23 mouse cellular contexts compared by ENCODE assay signal in genomic region chr3:27705056-27705455, GRCm38 (mm10). TPM values are rescaled to one million over a fixed set of nuclear protein-coding genes. Genes with fewer than 3 reads are reported as not detected.
DNase-seq lines count a peak whose midpoint lies in the region; ATAC-seq and TF ChIP-seq lines count a peak whose summit lies in the region.
"Had no signal": no experiment of that assay in that cellular context is flagged by ENCODE, and none has a peak within 500 bp of the region (broad histone marks: within the 10 kb centered on the region; RNA-seq: fewer than 3 reads in every experiment).

No protein-coding gene starts in this region.

- H3K36me3 ChIP-seq in heart, embryonic 13.5 days, result peaks cover 13% of the 10 kb centered on the region
- H3K36me3 ChIP-seq in heart, embryonic 11.5 days (ENCODE audit: control insufficient read depth, insufficient read depth, low read length), result 0 out of 2 replicates have a peak, but pooled peaks cover 3% of the 10 kb centered on the region
- no peaks in the 10 kb centered on the region for H3K36me3 ChIP-seq in kidney, postnatal 0 days (ENCODE audit: insufficient read depth, low read length)
- no peaks in the 10 kb centered on the region for H3K36me3 ChIP-seq in intestine, postnatal 0 days (ENCODE audit: control insufficient read depth, insufficient read depth)
- H3K36me3 ChIP-seq: hindbrain, embryonic 12.5 days; limb, embryonic 12.5 days; liver, embryonic 13.5 days; neural tube, embryonic 12.5 days had no signal

- H3K4me1 ChIP-seq in heart, embryonic 13.5 days, result peaks cover 72% of the 10 kb centered on the region
- peaks cover 39% of the 10 kb centered on the region for H3K4me1 ChIP-seq in heart, embryonic 11.5 days (ENCODE audit: control insufficient read depth, insufficient read depth, low read length)
- H3K4me1 ChIP-seq in kidney, postnatal 0 days (replicated peaks; ENCODE audit: insufficient read depth, low read length), result peaks cover 32% of the 10 kb centered on the region; the same call in 1 of the 2 replicates
- H3K4me1 ChIP-seq in intestine, postnatal 0 days (replicated peaks; ENCODE audit: control insufficient read depth, insufficient read depth, low read length), result peaks cover 10% of the 10 kb centered on the region

- H3K27ac ChIP-seq in heart, embryonic 13.5 days (replicated peaks), result peak overlapping the region; percentile 43; the same call in 1 of the 2 replicates
- no peak overlapping the region for H3K27ac ChIP-seq in heart, embryonic 11.5 days (ENCODE audit: low read depth, low read length)
- H3K27ac ChIP-seq in kidney, postnatal 0 days, result 0 out of 2 replicates have a peak overlapping the region, but pooled peaks have one; percentile 37
- H3K27ac ChIP-seq in intestine, postnatal 0 days (ENCODE audit: low read depth, low read length), result no peak overlapping the region
- H3K27ac ChIP-seq: embryonic facial prominence, embryonic 15.5 days; forebrain, embryonic 10.5 days; hindbrain, embryonic 12.5 days; limb, embryonic 12.5 days; liver, embryonic 13.5 days; macrophage; neural tube, embryonic 12.5 days had no signal

- no peak overlapping the region for H3K4me3 ChIP-seq in heart, embryonic 13.5 days
- no peak overlapping the region for H3K4me3 ChIP-seq in heart, embryonic 11.5 days (ENCODE audit: low read depth, low read length)
- H3K4me3 ChIP-seq in kidney, postnatal 0 days (replicated peaks; ENCODE audit: low read depth, low read length), result no peak overlapping the region
- no peak overlapping the region for H3K4me3 ChIP-seq in intestine, postnatal 0 days (ENCODE audit: low read depth, low read length)
- H3K4me3 ChIP-seq: embryonic facial prominence, embryonic 15.5 days; forebrain, embryonic 10.5 days; hindbrain, embryonic 12.5 days; limb, embryonic 12.5 days; liver, embryonic 13.5 days; neural tube, embryonic 12.5 days had no signal

- no peaks in the 10 kb centered on the region for H3K9me3 ChIP-seq in heart, embryonic 13.5 days
- no peaks in the 10 kb centered on the region for H3K9me3 ChIP-seq in heart, embryonic 11.5 days (replicated peaks; ENCODE audit: control insufficient read depth, low read length)
- no peaks in the 10 kb centered on the region for H3K9me3 ChIP-seq in kidney, postnatal 0 days (replicated peaks; ENCODE audit: low read length)
- H3K9me3 ChIP-seq in intestine, postnatal 0 days (ENCODE audit: control insufficient read depth), result no peaks in the 10 kb centered on the region
- H3K9me3 ChIP-seq: embryonic facial prominence, embryonic 15.5 days; forebrain, embryonic 10.5 days; hindbrain, embryonic 12.5 days; limb, embryonic 12.5 days; liver, embryonic 13.5 days; neural tube, embryonic 12.5 days had no signal

- no peak for DNase-seq in kidney, postnatal 0 days (ENCODE audit: low spot score)
- DNase-seq in kidney, adult 9 months, result no peak
- peak; percentile 11 for DNase-seq in ZHBTc4 (ENCODE audit: low read depth, low spot score)
- no peak for DNase-seq in spleen, adult 12 weeks (ENCODE audit: low spot score)
- no peak for DNase-seq in thymus, postnatal 25 days
- DNase-seq: cerebellum, adult 18-20 months; cerebellum, postnatal 25 days; forebrain, postnatal 0 days; kidney, postnatal 10 days; liver, embryonic 13.5 days; right cerebral cortex, postnatal 4 days; thymus, adult 2 months had no signal

- ATAC-seq in heart, embryonic 13.5 days (ENCODE audit: extremely low read depth, insufficient number of reproducible peaks, low FRiP score, low TSS enrichment), result no peak
- no peak for ATAC-seq in heart, embryonic 11.5 days (replicated peaks; ENCODE audit: insufficient number of reproducible peaks, low FRiP score, low TSS enrichment)
- no peak for ATAC-seq in kidney, postnatal 0 days (replicated peaks; ENCODE audit: low FRiP score, low read depth)
- ATAC-seq in intestine, postnatal 0 days, result no peak
- ATAC-seq: forebrain, postnatal 0 days; inflammation-experienced regulatory T-cells, adult 6 months had no signal

- no peaks in the 10 kb centered on the region for H3K27me3 ChIP-seq in heart, embryonic 13.5 days (replicated peaks)
- no peaks in the 10 kb centered on the region for H3K27me3 ChIP-seq in heart, embryonic 11.5 days (ENCODE audit: control insufficient read depth, insufficient read depth, low read length)
- H3K27me3 ChIP-seq in kidney, postnatal 0 days (ENCODE audit: insufficient read depth, low read length), result no peaks in the 10 kb centered on the region
- no peaks in the 10 kb centered on the region for H3K27me3 ChIP-seq in intestine, postnatal 0 days (replicated peaks; ENCODE audit: control insufficient read depth, insufficient read depth, low read length)
- H3K27me3 ChIP-seq: embryonic facial prominence, embryonic 15.5 days; hindbrain, embryonic 12.5 days; limb, embryonic 12.5 days; neural tube, embryonic 12.5 days had no signal

- 28% methylated on average over 4 of the region's 4 CpGs for WGBS in heart, embryonic 13.5 days
- 32% methylated on average over 4 of the region's 4 CpGs for WGBS in heart, embryonic 11.5 days (ENCODE audit: insufficient replicate concordance)
- WGBS in kidney, postnatal 0 days, result 39% methylated on average over 4 of the region's 4 CpGs
- WGBS in intestine, postnatal 0 days, result 36% methylated on average over 4 of the region's 4 CpGs

- peak overlapping the region; percentile 14; the same call in 1 of the 2 replicates for H3K4me2 ChIP-seq in heart, embryonic 13.5 days
- H3K4me2 ChIP-seq in heart, embryonic 11.5 days, result no peak overlapping the region
- no peak overlapping the region for H3K4me2 ChIP-seq in kidney, postnatal 0 days (ENCODE audit: low read length)
- peak overlapping the region; percentile 10; the same call in 1 of the 2 replicates for H3K4me2 ChIP-seq in intestine, postnatal 0 days (replicated peaks; ENCODE audit: low read depth)
- H3K4me2 ChIP-seq: embryonic facial prominence, embryonic 15.5 days; hindbrain, embryonic 12.5 days; limb, embryonic 12.5 days; liver, embryonic 13.5 days; midbrain, embryonic 11.5 days; neural tube, embryonic 12.5 days had no signal

- no peak for TF ChIP-seq CTCF in kidney, postnatal 0 days (IDR thresholded peaks at IDR 0.05; ENCODE audit: low read depth)
- TF ChIP-seq CTCF in intestine, postnatal 0 days (IDR thresholded peaks at IDR 0.05; ENCODE audit: low read depth), result no peak

- peak overlapping the region; percentile 44; the same call in 1 of the 2 replicates for H3K9ac ChIP-seq in heart, embryonic 13.5 days
- no peak overlapping the region for H3K9ac ChIP-seq in heart, embryonic 11.5 days (ENCODE audit: low read depth, low read length)
- no peak overlapping the region for H3K9ac ChIP-seq in kidney, postnatal 0 days (ENCODE audit: low read depth, low read length)
- H3K9ac ChIP-seq in intestine, postnatal 0 days (ENCODE audit: low read depth, low read length), result no peak overlapping the region
- H3K9ac ChIP-seq: embryonic facial prominence, embryonic 15.5 days; forebrain, postnatal 0 days; hindbrain, embryonic 12.5 days; limb, embryonic 12.5 days; liver, embryonic 13.5 days; neural tube, embryonic 12.5 days had no signal

RNA-seq across cellular contexts. Expression of gene Fndc3b, which starts 6.1 kb away (rescaled TPM):
- 22.3 and 24.0 TPM in 2 replicates for polyA plus RNA-seq in heart, embryonic 13.5 days (2015; fragmentation: Nextera tagmentation; extraction: Ambion mirVana)
- polyA plus RNA-seq in heart, embryonic 11.5 days (2014; fragmentation: Nextera tagmentation; extraction: Ambion mirVana), result 27.5 and 28.6 TPM in 2 replicates
- 23.1 and 24.2 TPM in 2 replicates for polyA plus RNA-seq in kidney, postnatal 0 days (2015; fragmentation: Nextera tagmentation; extraction: Ambion mirVana)
- 13.3 and 14.9 TPM in 2 replicates for polyA plus RNA-seq in intestine, postnatal 0 days (2015; fragmentation: Nextera tagmentation; extraction: Ambion mirVana)

Comparison
In these comparisons a context has a peak if more than half of its experiments do, and no peak if none do; other contexts are left out.
1. H3K27ac ChIP-seq: peak in heart, embryonic 13.5 days (single experiment) and kidney, postnatal 0 days (single experiment); none in heart, embryonic 11.5 days (single experiment) and intestine, postnatal 0 days (single experiment).
2. H3K4me2 ChIP-seq: peak in heart, embryonic 13.5 days (single experiment) and intestine, postnatal 0 days (single experiment); none in heart, embryonic 11.5 days (single experiment) and kidney, postnatal 0 days (single experiment).